Mouse (Mus musculus) liver, embryonic 11.5 days (tissue): ENCODE data around the gene Igsf8. TPM values are rescaled to one million over a fixed set of nuclear protein-coding genes. Genes with fewer than 3 reads are reported as not detected.

ENCODE experiments used
- ATAC-seq: fragments of 200-750 bp; cut with Nextera tagmentation; replicated peaks from 2 replicates; pipeline ENCODE4 v1.8.0; 2017; ENCODE audit warnings: moderate number of reproducible peaks, mild to moderate bottlenecking, moderate TSS enrichment, moderate library complexity; ENCODE audit not compliant: low FRiP score
- DNase-seq: peaks from one replicate; pipeline ENCODE4 v3.0.0-alpha.2; 2017; ENCODE audit warnings: low spot score
- H3K27ac ChIP-seq: fragments of 300-500 bp; sonication (generic); 2 replicates; pipeline ENCODE4 v1.5.1; 2014; ENCODE audit warnings: mild to moderate bottlenecking, low read depth, low read length, control low read depth
- H3K27me3 ChIP-seq: fragments of 300-500 bp; sonication (generic); replicated peaks from 2 replicates; pipeline ENCODE4 v1.6.1; 2014; ENCODE audit warnings: low read length, mixed read lengths; ENCODE audit not compliant: control insufficient read depth, insufficient read depth
- H3K36me3 ChIP-seq: fragments of 300-500 bp; sonication (generic); 2 replicates; pipeline ENCODE4 v1.6.1; 2014; ENCODE audit warnings: mild to moderate bottlenecking, low read length, moderate library complexity, mixed read lengths; ENCODE audit not compliant: control insufficient read depth, insufficient read depth
- H3K4me1 ChIP-seq: fragments of 300-500 bp; sonication (generic); replicated peaks from 2 replicates; pipeline ENCODE4 v1.6.1; 2014; ENCODE audit warnings: low read length, mixed read lengths; ENCODE audit not compliant: control insufficient read depth, insufficient read depth
- H3K4me2 ChIP-seq: fragments of 300-500 bp; sonication (generic); 2 replicates; pipeline ENCODE4 v1.6.1; 2014; ENCODE audit warnings: mild to moderate bottlenecking, control low read depth, moderate library complexity
- H3K4me3 ChIP-seq: fragments of 300-500 bp; sonication (generic); 2 replicates; pipeline ENCODE4 v1.5.1; 2014; ENCODE audit warnings: low read depth, low read length, control low read depth
- H3K9ac ChIP-seq: fragments of 300-500 bp; sonication (generic); 2 replicates; pipeline ENCODE4 v1.6.1; 2014; ENCODE audit warnings: low read depth, low read length, control low read depth
- H3K9me3 ChIP-seq: fragments of 300-500 bp; sonication (generic); 2 replicates; pipeline ENCODE4 v1.6.1; 2016; ENCODE audit warnings: low read length, inconsistent platforms, mixed read lengths; ENCODE audit not compliant: control insufficient read depth
- WGBS: fragments of 180-500 bp; shearing (Covaris S2); extraction: QIAGEN DNeasy Blood & Tissue Kit; methylation state at CpG from one replicate; pipeline ENCODE4 v1.1.7; 2014; 5-methylcytosine and 5-hydroxymethylcytosine counted together
- polyA plus RNA-seq: library from polyadenylated mRNA; unstranded; fragments of >200 nt; fragmentation: Nextera tagmentation; extraction: Ambion mirVana; gene quantifications from 2 replicates; pipeline ENCODE4 v1.2.1, GENCODE M21; 2014

The Igsf8 gene
- polyA plus RNA-seq, 1 experiment from 2014 or later, result 32.9 TPM

DNA sequence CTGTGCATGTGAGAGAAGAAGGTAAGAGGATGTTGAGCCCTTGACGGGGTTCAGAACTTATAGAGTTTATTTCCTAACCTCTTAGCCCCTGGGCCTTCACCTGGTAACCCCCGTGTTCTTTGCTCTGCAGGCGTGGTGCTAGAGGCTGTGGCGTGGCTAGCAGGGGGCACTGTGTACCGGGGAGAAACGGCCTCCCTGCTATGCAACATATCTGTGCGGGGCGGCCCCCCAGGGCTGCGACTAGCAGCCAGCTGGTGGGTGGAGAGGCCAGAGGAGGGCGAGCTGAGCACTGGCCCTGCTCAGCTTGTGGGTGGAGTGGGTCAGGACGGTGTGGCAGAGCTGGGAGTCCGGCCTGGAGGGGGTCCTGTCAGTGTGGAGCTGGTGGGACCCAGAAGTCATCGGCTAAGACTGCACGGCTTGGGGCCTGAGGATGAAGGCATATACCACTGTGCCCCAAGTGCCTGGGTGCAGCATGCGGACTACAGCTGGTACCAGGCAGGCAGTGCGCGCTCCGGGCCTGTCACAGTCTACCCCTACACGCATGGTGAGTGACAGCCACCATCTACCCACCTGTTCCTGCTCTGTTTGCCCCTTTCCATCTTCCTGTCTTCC is 57.1 kb downstream of the Igsf8 start:
- no peak for DNase-seq
- no peak overlapping the region for H3K4me3 ChIP-seq
- peaks cover 6% of the 10 kb centered on the region for H3K27me3 ChIP-seq
- no peaks in the 10 kb centered on the region for H3K9me3 ChIP-seq
- H3K27ac ChIP-seq, result no peak overlapping the region
- peaks cover 5% of the 10 kb centered on the region; the same call in 1 of the 2 replicates for H3K36me3 ChIP-seq
- H3K9ac ChIP-seq, result no peak overlapping the region
- WGBS, result 87% methylated on average over 19 of the region's 19 CpGs
- H3K4me1 ChIP-seq, result 0 out of 2 replicates have a peak, but pooled peaks cover 3% of the 10 kb centered on the region
- H3K4me2 ChIP-seq, result no peak overlapping the region
- no peak for ATAC-seq

DNA sequence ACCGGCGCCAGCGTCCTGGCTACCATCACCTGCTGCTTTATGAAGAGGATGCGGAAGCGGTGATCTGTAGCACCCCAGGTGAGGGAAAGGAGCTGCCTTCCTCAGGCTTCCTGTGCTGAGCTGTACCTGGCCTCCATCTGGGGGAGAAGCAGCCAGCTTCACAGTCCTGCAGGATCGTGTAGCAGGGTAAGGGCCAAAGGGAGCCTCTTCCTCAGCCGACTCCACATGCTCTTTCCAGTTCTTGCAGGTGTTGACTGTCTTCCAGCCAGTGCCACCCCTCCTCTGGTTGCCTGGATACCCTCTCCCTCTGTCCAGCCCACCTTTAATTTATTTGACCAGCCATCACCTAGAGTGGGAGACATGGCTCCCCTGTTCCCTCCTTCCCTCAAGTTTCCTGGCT is 57.9 kb downstream of the Igsf8 start:
- ATAC-seq, result no peak
- Histone ChIP-seq H3K9me3 (no peaks in the 10 kb centered on the region), H3K27ac (no peak overlapping the region), H3K36me3 (peaks cover 5% of the 10 kb centered on the region; the same call in 1 of the 2 replicates), H3K27me3 (peaks cover 7% of the 10 kb centered on the region), H3K4me3 (no peak overlapping the region), H3K4me2 (no peak overlapping the region), H3K4me1 (no peaks in the 10 kb centered on the region), H3K9ac (no peak overlapping the region)
- WGBS, result 89% methylated on average over 7 of the region's 7 CpGs
- no peak for DNase-seq

DNA sequence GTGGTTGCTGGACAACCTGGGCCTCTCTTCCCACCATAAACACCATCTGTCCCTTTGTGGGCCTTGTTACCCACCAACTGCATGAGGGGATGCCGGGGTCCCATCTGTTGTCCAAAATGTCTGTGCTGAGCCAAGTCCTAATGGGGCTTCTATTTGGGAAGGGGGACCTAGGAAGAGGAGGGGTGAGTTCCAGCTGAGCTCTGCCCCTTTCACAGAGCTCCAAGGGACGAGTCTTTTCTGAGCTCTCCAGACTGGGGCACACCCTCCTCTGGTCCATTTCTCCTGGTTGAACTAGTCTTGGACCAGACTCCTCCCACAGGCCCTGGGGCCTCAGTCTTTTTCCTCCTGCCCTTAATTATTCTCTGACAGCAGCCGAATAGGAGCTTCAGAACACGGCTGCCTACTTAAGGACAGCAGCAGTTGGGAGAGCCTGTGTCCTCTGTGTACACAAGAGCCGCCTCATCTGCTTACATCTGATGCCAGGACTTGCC is 58.5 kb downstream of the Igsf8 start:
- H3K36me3 ChIP-seq, result peaks cover 5% of the 10 kb centered on the region; the same call in 1 of the 2 replicates
- H3K4me2 ChIP-seq, result no peak overlapping the region
- ATAC-seq (no peak), DNase-seq (no peak)
- H3K4me3 ChIP-seq, result no peak overlapping the region
- H3K27ac ChIP-seq, result no peak overlapping the region
- no peak overlapping the region for H3K9ac ChIP-seq
- H3K4me1 ChIP-seq, result no peaks in the 10 kb centered on the region
- H3K27me3 ChIP-seq, result peaks cover 11% of the 10 kb centered on the region
- 53% methylated on average over 5 of the region's 5 CpGs for WGBS
- H3K9me3 ChIP-seq, result no peaks in the 10 kb centered on the region

DNA sequence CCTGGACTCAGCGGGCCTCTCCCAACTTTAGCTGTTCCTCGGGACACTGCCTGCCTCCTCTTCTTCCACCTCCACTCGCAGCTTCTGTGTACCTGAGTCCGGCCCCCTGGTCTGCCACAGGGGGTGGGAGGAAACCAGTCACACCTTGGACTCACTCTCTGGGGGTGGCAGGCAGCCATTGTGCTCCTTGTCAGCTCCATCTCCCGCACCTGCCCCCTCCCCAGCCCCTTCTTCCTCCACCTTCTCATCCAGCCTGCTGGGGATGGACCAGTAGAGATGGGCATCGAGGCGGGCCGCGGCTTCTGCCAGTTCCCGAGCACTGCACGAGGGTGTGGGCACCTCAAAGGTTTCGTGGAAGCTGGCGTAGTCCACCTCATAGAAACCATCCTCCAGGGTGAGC is 61.3 kb downstream of the Igsf8 start:
- no peak overlapping the region for H3K4me2 ChIP-seq
- peaks cover 4% of the 10 kb centered on the region; the same call in 1 of the 2 replicates for H3K36me3 ChIP-seq
- H3K27me3 ChIP-seq, result peaks cover 38% of the 10 kb centered on the region
- WGBS, result 59% methylated on average over 13 of the region's 13 CpGs
- DNase-seq (no peak), ATAC-seq (no peak)
- H3K4me3 ChIP-seq, result no peak overlapping the region
- no peaks in the 10 kb centered on the region for H3K9me3 ChIP-seq
- H3K27ac ChIP-seq, result no peak overlapping the region
- no peaks in the 10 kb centered on the region for H3K4me1 ChIP-seq
- H3K9ac ChIP-seq, result no peak overlapping the region

DNA sequence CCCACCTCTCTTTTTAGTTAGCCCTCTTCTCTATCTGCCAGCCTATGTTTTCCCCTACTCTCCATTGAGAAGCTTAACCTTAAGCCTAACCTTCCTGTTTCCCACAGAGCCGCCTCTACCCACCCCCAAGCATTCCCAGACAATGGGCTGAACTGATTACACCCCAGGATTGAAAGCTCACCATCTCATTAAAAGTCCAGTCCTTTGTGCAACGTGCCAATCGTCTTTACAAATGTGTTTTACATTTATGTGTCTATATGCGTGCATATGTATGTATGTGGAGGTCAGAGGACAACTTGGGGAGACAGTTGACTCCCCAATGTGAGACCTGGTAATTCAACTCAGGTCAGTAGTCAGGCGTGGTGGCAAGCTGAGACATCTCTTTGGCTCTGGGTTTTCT is 61.9 kb downstream of the Igsf8 start:
- Histone ChIP-seq H3K36me3 (peaks cover 3% of the 10 kb centered on the region; the same call in 1 of the 2 replicates), H3K4me1 (no peaks in the 10 kb centered on the region), H3K4me3 (no peak overlapping the region), H3K9me3 (no peaks in the 10 kb centered on the region), H3K9ac (no peak overlapping the region), H3K27me3 (peaks cover 44% of the 10 kb centered on the region), H3K4me2 (no peak overlapping the region), H3K27ac (no peak overlapping the region)
- ATAC-seq (no peak), DNase-seq (no peak)
- 43% methylated on average over 5 of the region's 5 CpGs for WGBS

DNA sequence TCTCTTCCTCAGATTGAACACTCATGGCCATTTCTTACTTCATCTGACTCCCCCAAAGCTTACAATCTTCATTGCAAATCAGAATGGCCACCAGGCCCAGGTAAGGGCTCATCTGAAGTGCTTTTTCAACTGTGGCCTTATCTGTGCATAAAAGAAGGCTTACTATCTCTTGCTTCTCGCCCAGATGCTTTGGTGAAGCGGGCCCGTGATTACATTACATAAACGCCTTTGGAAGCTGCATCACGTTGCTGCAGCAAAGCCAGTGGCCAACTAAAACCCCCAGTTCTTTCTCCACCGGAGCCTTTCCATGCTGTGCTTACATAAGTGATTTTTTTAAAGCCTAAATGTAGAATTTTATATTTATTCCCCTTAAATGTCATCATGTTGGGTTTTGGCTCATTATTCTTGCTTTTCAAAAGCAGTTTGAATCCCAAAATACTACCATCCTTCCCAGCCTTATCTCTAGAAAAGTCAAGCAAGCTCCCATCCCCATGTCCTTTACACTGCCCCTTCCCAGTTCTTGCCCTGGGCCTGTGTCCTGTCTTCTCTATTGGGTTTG is 62.4 kb downstream of the Igsf8 start:
- H3K27me3 ChIP-seq, result peaks cover 50% of the 10 kb centered on the region
- no peaks in the 10 kb centered on the region for H3K36me3 ChIP-seq
- H3K9me3 ChIP-seq, result no peaks in the 10 kb centered on the region
- no peak for ATAC-seq
- no peak overlapping the region for H3K9ac ChIP-seq
- no peak for DNase-seq
- H3K4me2 ChIP-seq, result no peak overlapping the region
- H3K4me3 ChIP-seq, result no peak overlapping the region
- H3K27ac ChIP-seq, result no peak overlapping the region
- WGBS, result 39% methylated on average over 6 of the region's 6 CpGs
- H3K4me1 ChIP-seq, result no peaks in the 10 kb centered on the region

DNA sequence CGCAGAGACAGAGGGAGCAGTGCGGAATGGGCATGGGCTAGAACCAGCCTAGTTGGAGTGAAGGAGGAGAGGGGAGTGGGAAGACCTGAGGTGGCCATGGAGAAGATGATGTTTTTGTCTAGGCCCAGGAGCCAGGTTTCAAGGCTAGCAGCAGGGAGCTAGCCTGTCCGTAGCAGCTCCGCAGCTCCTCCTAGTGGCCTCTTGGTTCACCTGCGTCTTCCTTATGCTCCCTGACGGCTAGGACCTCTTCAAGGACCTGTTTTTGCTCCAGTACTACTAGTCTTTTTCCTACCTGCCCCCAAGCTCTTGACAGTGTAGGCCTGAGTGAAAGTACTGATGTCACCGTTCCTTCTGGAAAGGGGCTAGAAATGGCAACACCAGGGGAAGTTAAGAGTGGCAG is 63.3 kb downstream of the Igsf8 start:
- no peaks in the 10 kb centered on the region for H3K4me1 ChIP-seq
- H3K9ac ChIP-seq, result no peak overlapping the region
- H3K27ac ChIP-seq, result no peak overlapping the region
- H3K27me3 ChIP-seq, result peaks cover 58% of the 10 kb centered on the region
- WGBS, result 12% methylated on average over 7 of the region's 7 CpGs
- H3K9me3 ChIP-seq, result no peaks in the 10 kb centered on the region
- ATAC-seq, result peak; percentile 37; the same call in 1 of the 2 replicates
- peak; percentile 59 for DNase-seq
- H3K36me3 ChIP-seq, result no peaks in the 10 kb centered on the region
- H3K4me2 ChIP-seq, result no peak overlapping the region
- H3K4me3 ChIP-seq, result no peak overlapping the region

DNA sequence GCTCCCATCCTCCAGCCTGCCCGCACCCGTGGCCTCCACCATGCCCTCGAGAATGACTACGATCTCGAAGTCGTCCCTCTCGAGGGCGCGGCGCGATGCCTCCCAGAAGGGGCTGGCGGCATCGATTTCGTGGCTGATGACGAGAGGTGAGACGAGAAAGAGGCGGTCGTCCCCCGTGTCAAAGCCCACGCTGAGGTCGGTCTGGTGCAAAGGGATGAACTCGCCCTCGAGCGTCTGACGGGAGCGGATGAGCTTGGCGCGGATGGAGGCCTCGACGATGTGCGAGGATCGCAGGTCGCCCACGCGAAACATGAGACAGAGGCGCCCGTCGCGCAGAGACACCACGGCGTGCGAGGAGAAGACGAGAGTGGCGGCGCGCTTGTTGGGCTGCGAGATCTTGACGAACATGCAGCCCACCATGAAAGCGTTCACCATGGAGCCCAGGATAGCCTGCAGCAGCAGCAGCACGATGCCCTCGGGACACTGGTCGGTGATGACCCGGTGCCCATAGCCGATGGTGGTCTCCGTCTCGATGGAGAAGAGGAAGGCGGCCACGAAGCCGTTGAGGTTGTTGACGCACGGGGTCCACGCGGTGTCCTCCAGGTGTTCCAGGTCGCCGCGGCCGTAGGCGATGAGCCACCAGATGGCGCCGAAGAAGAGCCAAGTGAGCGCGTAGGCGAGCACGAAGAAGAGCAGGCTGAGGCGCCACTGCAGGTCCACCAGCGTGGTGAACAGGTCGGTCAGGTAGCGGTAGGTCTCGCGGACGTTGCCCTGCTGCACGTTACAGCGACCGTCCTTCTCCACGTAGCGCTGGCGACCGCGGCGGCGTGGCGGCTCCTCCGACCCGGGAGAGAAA is 64.5 kb downstream of the Igsf8 start:
- H3K27me3 ChIP-seq, result peaks cover 70% of the 10 kb centered on the region
- 14% methylated on average over 94 of the region's 94 CpGs for WGBS

More for the DNA sequence above, 64.5 kb downstream of the Igsf8 start:
- ATAC-seq (peak; percentile 50; the same call in 1 of the 2 replicates), DNase-seq (peak; percentile 66)
- H3K9me3 ChIP-seq, result no peaks in the 10 kb centered on the region
- H3K4me2 ChIP-seq, result peak overlapping the region; percentile 76
- H3K36me3 ChIP-seq, result no peaks in the 10 kb centered on the region
- no peaks in the 10 kb centered on the region for H3K4me1 ChIP-seq
- peak overlapping the region; percentile 41 for H3K4me3 ChIP-seq
- H3K9ac ChIP-seq, result no peak overlapping the region
- no peak overlapping the region for H3K27ac ChIP-seq
